Mouse (Mus musculus) neural tube, embryonic 11.5 days (tissue): Measurements from ENCODE around the gene Apex2. TPM values are rescaled to one million over a fixed set of nuclear protein-coding genes. Genes with fewer than 3 reads are reported as not detected.
"Not testable (repeated sequence)": the region's sequence is repeated elsewhere in the genome, so short reads cannot be mapped to it uniquely, and the experiment has no call there.

Source experiments
- ATAC-seq: fragments of 200-750 bp; cut with Nextera tagmentation; 2 replicates; pipeline ENCODE4 v1.8.0; 2017; ENCODE audit warnings: moderate number of reproducible peaks, mild to moderate bottlenecking, moderate TSS enrichment, moderate library complexity; ENCODE audit not compliant: insufficient read depth, low FRiP score, low TSS enrichment
- DNase-seq: peaks from one replicate; pipeline ENCODE4 v3.0.0-alpha.2; 2015; ENCODE audit warnings: low spot score
- H3K27ac ChIP-seq: fragments of 300-500 bp; sonication (generic); 2 replicates; pipeline ENCODE4 v1.5.1; 2014; ENCODE audit warnings: low read depth, mild to moderate bottlenecking, low read length
- H3K27me3 ChIP-seq: fragments of 300-500 bp; sonication (generic); 2 replicates; pipeline ENCODE4 v1.6.1; 2014; ENCODE audit warnings: mild to moderate bottlenecking, low read length, mixed read lengths; ENCODE audit not compliant: control insufficient read depth, insufficient read depth
- H3K36me3 ChIP-seq: fragments of 300-500 bp; sonication (generic); 2 replicates; pipeline ENCODE4 v1.6.1; 2014; ENCODE audit warnings: mild to moderate bottlenecking, low read length, moderate library complexity, mixed read lengths; ENCODE audit not compliant: control insufficient read depth, insufficient read depth
- H3K4me1 ChIP-seq: fragments of 300-500 bp; sonication (generic); 2 replicates; pipeline ENCODE4 v1.6.1; 2014; ENCODE audit warnings: low read length, mixed read lengths; ENCODE audit not compliant: control insufficient read depth, insufficient read depth
- H3K4me2 ChIP-seq: fragments of 300-500 bp; sonication (generic); 2 replicates; pipeline ENCODE4 v1.6.1; 2014; ENCODE audit warnings: low read depth, mild to moderate bottlenecking, moderate library complexity
- H3K4me3 ChIP-seq: fragments of 300-500 bp; sonication (generic); 2 replicates; pipeline ENCODE4 v1.5.1; 2014; ENCODE audit warnings: low read depth, low read length
- H3K9ac ChIP-seq: fragments of 300-500 bp; sonication (generic); 2 replicates; pipeline ENCODE4 v1.6.1; 2014; ENCODE audit warnings: mild to moderate bottlenecking, low read length
- H3K9me3 ChIP-seq: fragments of 300-500 bp; sonication (generic); 2 replicates; pipeline ENCODE4 v1.6.1; 2016; ENCODE audit warnings: low read length; ENCODE audit not compliant: control insufficient read depth
- WGBS: fragments of 180-500 bp; shearing (Covaris S2); extraction: QIAGEN DNeasy Blood & Tissue Kit; methylation state at CpG from one replicate; pipeline ENCODE4 v1.1.7; 2014; 5-methylcytosine and 5-hydroxymethylcytosine counted together
- polyA plus RNA-seq: library from polyadenylated mRNA; unstranded; fragments of >200 nt; fragmentation: Nextera tagmentation; extraction: Ambion mirVana; gene quantifications from 2 replicates; pipeline ENCODE4 v1.2.1, GENCODE M21; 2014

Apex2 gene
- polyA plus RNA-seq, 1 experiment from 2014 or later: 27.3 TPM

- Histone ChIP-seq H3K9ac (no peak overlapping the region), H3K4me3 (no peak overlapping the region), H3K4me2 (no peak overlapping the region), H3K9me3 (no peaks in the 10 kb centered on the region), H3K27me3 (no peaks in the 10 kb centered on the region), H3K4me1 (no peaks in the 10 kb centered on the region), H3K36me3 (no peaks in the 10 kb centered on the region), H3K27ac (no peak overlapping the region)
- no peak for DNase-seq
- no peak for ATAC-seq
Observed at GRCm38 (mm10) chrX:150516015-150516414, 73.7 kb downstream of the Apex2 start.

DNA sequence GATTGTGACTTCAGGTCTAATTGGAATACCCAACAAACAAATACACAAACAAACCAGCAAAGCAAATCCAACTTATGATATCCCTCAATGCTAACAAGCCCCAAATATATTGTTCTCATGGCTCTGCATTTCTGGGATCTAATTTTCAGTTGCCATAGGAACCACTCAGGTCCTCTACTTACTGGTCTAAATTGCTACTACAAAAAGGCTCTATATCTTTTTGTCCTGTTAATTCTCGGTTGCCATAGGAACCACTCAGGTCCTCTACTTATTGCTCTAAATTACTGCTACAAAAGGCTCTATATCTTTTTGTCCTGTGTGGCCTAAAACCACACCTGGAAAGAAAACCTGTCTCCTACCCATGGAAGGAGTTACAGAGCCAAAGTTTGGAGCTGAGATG lies 75.5 kb downstream of the Apex2 start:
- Histone ChIP-seq H3K4me2 (no peak overlapping the region), H3K9ac (no peak overlapping the region), H3K4me1 (no peaks in the 10 kb centered on the region), H3K4me3 (no peak overlapping the region), H3K27me3 (no peaks in the 10 kb centered on the region), H3K36me3 (no peaks in the 10 kb centered on the region), H3K9me3 (no peaks in the 10 kb centered on the region), H3K27ac (no peak overlapping the region)
- 86% methylated on average over 1 of the region's 1 CpGs for WGBS
- ATAC-seq: no peak
- DNase-seq: no peak

- no peaks in the 10 kb centered on the region for H3K36me3 ChIP-seq
- H3K4me3 ChIP-seq: no peak overlapping the region
- H3K4me2 ChIP-seq: no peak overlapping the region
- WGBS: 87% methylated on average over 6 of the region's 6 CpGs
- H3K9ac ChIP-seq: no peak overlapping the region
- no peak overlapping the region for H3K27ac ChIP-seq
- ATAC-seq (no peak), DNase-seq (no peak)
- H3K4me1 ChIP-seq: no peaks in the 10 kb centered on the region
- H3K9me3 ChIP-seq: no peaks in the 10 kb centered on the region
- no peaks in the 10 kb centered on the region for H3K27me3 ChIP-seq
Observed at GRCm38 (mm10) chrX:150511274-150511673, 78.4 kb downstream of the Apex2 start.

- ATAC-seq (no peak), DNase-seq (no peak)
- Histone ChIP-seq H3K27ac (no peak overlapping the region), H3K4me3 (no peak overlapping the region), H3K36me3 (no peaks in the 10 kb centered on the region), H3K9me3 (no peaks in the 10 kb centered on the region), H3K9ac (no peak overlapping the region), H3K27me3 (no peaks in the 10 kb centered on the region), H3K4me2 (no peak overlapping the region), H3K4me1 (no peaks in the 10 kb centered on the region)
- 58% methylated on average over 4 of the region's 4 CpGs for WGBS
Observed at GRCm38 (mm10) chrX:150510631-150511030, 79.0 kb downstream of the Apex2 start.

- no peaks in the 10 kb centered on the region for H3K27me3 ChIP-seq
- ATAC-seq (no peak), DNase-seq (no peak)
- H3K4me2 ChIP-seq: no peak overlapping the region
- no peak overlapping the region for H3K9ac ChIP-seq
- 88% methylated on average over 6 of the region's 6 CpGs for WGBS
- H3K36me3 ChIP-seq: no peaks in the 10 kb centered on the region
- H3K9me3 ChIP-seq: no peaks in the 10 kb centered on the region
- no peak overlapping the region for H3K27ac ChIP-seq
- no peak overlapping the region for H3K4me3 ChIP-seq
- H3K4me1 ChIP-seq: no peaks in the 10 kb centered on the region
Observed at GRCm38 (mm10) chrX:150508696-150509095, 81.0 kb downstream of the Apex2 start.

DNA sequence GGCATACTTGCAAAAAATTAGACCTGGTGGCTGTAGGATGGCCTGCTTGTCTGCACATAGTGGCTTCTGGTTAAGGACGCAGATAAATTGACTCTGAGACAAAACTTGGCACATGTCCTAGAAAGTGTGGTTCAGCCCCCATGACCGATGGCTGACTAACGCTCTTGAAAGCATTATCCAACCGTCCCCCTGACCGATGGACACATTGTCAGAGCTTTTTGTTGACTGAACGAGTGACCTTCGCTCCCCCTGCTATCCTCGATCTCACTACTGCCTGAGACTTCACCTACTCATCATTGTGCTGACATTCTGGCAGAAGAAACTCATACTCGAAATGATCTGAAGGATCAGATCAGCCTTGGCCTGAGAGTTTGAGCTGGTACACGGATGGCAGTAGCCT lies 101.9 kb downstream of the Apex2 start:
- not testable (repeated sequence) for H3K4me3 ChIP-seq, H3K36me3 ChIP-seq, H3K9me3 ChIP-seq, H3K9ac ChIP-seq, H3K27me3 ChIP-seq, H3K4me2 ChIP-seq, H3K27ac ChIP-seq, ATAC-seq, H3K4me1 ChIP-seq, DNase-seq
- 100% methylated on average over 1 of the region's 10 CpGs for WGBS

DNA sequence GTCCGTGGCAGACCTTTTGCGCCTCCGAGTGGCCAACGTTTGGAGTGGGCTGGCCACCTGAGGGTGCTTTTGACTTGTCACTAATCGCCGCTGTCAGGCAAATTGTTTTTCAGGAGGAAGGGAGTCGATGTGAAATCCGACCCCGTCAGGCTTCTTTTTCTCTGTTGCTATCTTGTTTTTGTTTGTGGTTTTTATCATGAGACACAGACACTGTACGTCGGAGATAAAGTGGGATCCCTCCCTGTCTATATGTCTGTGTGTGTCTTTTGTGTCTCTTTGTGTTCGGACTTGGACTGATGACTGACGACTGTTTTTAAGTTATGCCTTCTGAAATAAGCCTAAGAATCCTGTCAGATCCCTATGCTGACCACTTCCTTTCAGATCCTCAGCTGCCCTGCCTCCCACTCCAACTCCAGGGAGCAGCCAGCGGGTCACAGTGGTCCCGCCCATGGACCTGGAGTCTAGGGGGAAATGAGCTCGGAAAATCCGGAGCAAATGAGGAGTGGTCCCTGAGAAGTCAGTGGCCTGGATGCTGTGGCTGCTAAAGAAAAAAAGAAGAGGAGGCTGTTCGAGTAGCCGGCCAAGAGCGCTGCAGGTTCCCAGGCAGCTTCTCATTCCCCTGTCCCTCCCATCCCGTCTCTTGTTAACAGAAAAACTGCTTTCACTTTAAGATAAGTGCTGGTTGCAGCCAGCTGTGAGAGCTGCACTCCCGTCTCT lies 103.2 kb downstream of the Apex2 start:
- H3K4me3 ChIP-seq, H3K36me3 ChIP-seq, H3K27ac ChIP-seq, DNase-seq, ATAC-seq, H3K9ac ChIP-seq, H3K27me3 ChIP-seq, H3K9me3 ChIP-seq, H3K4me2 ChIP-seq, H3K4me1 ChIP-seq: not testable (repeated sequence)
- WGBS: 75% methylated on average over 7 of the region's 22 CpGs

- no peaks in the 10 kb centered on the region for H3K27me3 ChIP-seq
- no peaks in the 10 kb centered on the region for H3K36me3 ChIP-seq
- H3K4me1 ChIP-seq: no peaks in the 10 kb centered on the region
- H3K4me3 ChIP-seq: peak overlapping the region; percentile 39
- under 1% methylated on average over 34 of the region's 34 CpGs for WGBS
- no peaks in the 10 kb centered on the region for H3K9me3 ChIP-seq
- H3K27ac ChIP-seq: peak overlapping the region; percentile 74
- DNase-seq (peak; percentile 87), ATAC-seq (peak; percentile 95)
- H3K4me2 ChIP-seq: no peak overlapping the region
- H3K9ac ChIP-seq: peak overlapping the region; percentile 48; the same call in 1 of the 2 replicates
Observed at GRCm38 (mm10) chrX:150477854-150478780, 111.6 kb downstream of the Apex2 start.
